Mouse (Mus musculus) embryo, embryonic 10 days (tissue): Measurements from ENCODE around the gene Adam17.
A peak's percentile ranks its signal among the peaks of the same experiment; 100 is the strongest.

Experiments used
- DNase-seq: peaks from one replicate; pipeline ENCODE4 v3.0.0-alpha.2; 2015; ENCODE audit warnings: low spot score

Gene Adam17

DNA sequence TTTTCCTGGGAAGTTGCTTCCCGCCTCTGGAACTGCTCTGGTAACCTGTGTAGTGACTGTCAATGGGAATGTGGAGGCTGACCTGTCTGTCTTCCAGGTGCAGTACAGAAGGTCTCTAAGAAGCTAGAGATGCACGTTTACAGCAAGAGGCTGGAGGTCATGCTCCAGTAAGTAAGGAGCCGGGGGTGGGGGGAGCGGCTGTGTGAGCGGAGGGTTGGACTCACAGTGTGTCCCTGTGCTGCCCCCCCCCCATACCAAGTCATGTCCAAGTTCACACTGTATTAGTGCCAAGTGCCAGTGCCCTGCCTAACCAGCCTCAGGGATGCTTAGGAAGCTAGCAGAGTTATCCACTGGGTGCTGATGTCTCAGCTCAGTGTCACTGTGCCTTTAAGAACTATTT, 61.2 kb downstream of the Adam17 start:
- no peak for DNase-seq

DNA sequence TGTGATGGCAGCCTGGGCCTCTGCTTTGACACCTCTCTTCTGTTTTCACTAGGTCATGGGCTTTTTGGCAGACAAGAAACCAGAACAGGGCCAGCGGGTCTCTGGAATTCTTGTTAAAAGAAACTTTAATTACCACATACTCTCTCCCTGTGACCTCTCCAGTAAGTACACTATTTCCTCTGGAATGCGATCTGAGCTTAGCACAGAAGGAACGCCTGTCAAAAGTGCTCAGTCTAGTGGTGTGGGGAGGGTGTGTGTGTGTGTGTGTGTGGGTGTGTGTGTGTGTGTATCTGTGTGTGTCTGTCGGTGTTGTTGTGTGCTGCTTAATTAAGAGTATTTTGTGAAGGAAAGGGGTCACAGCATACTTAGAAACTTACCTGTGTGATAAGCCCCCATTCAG, 66.7 kb downstream of the Adam17 start:
- DNase-seq = no peak

DNA sequence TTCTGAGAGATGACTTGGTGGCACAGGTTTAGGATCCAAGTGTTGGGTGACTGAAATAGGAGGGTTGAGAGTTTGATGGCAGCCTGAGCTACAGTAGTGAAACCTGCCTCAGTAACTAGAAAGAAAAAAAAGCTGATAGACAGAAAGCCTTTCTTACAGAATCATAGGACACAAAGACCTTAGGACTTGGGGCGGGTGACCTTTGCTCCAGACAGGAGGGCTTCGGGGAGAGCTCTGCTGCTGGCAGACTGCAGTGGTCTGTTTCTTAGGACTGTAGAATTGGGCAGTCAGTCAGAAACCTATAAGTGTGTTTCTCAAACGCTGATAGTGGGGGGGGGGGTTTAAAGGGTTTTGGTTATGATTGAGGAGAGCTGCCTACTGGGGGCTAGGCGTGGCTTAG, 67.7 kb downstream of the Adam17 start:
- no peak for DNase-seq

DNA sequence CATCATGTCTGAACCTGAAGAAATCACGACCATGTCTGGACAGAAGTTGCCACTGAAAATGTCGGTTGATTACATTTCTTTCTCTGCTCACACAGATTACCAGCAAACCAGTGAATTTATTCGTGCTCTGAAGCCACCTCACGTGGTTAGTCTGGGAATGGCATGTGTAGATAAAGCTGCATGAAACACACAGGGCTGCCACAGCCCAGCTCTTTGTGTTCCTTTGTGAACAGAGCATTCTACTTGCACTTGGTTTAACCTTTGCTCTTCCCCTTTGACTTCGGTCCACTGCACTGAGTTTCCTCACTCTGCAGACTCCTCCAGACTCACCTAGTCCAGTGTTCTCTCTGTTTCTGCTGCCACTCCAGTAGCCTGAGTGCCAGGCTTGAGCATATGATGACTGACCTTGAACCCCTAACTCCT, 71.1 kb downstream of the Adam17 start:
- DNase-seq = no peak

DNA sequence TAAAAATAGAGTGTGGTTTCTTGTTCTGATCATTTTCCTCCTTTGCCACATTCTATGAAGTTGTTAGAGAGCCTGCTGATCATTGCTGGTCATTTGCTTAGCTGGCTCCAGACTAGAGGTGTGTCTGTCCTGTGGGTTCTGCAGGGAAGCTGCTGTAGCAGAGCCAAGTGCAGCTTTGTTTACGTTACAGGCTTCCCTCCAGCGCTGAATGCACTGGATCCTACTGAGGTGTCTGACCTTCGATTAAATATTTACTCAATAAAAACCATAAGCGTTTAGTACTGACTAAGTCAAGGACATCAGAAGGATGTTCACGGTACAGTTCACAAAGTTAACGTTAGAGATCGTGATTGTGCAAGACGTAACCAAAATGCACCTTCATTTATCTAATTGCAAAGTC, 71.5 kb downstream of the Adam17 start:
- no peak for DNase-seq

DNA sequence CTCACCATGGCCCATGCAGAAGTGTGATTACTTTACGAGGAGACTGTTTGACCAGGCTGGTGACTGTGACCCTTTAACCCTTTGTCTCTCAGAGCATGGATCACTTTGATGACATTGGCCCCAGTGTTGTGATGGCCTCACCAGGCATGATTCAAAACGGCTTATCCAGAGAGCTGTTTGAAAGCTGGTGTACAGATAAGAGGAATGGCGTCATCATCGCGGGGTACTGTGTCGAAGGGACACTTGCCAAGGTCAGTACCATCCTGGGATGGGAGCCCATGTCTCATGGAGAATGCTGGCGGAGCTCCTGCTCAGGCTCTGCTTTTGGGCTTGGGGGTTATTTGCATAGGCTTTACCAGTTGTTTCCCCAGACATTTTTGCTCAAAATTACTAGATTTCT, 72.1 kb downstream of the Adam17 start:
- DNase-seq = no peak

DNA sequence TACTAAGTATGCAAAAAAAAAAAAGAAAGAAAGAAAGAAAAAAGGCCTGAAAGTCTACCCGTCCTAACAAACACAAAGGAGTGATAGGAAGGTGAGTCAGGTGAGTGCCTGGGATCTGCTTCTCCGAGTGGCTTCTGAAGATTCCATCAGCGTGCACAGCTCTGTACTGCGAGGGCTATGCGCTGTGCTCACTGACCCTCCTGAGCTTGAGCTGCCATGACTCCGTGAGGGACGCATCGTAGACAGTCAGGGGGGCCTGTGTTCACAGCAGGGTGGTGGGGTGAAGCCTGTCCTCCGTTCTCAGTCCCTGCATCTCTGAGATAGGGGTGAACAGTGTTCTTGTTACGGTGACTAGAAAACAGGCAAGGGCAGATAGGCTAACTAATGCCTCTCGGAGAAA, 74.6 kb downstream of the Adam17 start:
- no peak for DNase-seq

DNA sequence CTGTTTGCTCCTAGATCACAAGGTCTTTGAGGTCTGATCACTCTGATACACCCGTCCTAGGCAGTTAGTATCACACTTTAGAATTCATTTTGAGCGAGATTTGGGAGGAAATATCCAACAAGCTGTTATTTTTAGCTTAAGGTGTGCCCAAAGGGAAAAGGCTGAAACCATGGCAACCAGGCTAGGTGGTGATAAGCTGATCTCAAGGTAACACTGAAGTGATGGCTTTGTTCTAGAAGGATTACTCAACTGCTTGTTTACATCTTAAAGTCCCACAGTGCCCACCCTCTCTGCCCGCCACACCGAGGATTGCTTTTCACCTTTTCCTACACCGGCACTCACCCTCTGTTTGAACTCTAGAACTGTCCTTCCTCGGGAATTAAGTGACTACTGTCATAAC, 83.8 kb downstream of the Adam17 start:
- no peak for DNase-seq

DNA sequence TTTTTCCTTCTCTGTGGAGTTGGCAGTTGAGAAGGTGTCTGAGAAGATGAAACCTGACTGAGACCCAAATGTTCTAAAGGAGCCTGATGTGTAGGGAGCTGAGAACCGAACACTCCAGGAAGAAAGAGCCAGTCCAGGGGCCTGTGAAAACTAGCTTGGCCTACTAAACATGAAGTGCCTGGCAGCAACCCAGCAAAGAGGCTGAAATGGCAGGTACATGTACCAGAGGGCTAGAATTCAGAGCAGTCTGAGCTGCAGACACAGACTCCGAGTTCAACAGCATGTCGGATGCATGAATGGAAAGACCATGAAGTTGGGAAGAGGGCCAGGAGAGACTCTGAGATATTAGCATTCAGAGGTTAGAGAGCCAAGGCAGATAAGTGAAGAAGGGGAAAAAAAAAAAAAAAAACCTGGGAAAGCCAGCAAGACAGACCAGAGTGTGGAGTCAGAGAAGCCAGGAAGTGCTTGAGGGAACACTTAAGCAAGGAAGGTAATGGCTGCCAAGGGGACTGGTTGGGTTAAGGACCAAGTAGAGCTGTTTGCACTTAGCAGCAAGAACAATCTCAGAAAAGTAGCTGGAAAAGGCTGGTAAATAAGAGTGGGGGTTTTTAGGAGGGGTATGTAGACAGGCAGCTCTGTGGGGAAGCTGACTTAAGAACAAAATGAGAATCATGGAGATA, 84.6 kb downstream of the Adam17 start:
- no peak for DNase-seq

DNA sequence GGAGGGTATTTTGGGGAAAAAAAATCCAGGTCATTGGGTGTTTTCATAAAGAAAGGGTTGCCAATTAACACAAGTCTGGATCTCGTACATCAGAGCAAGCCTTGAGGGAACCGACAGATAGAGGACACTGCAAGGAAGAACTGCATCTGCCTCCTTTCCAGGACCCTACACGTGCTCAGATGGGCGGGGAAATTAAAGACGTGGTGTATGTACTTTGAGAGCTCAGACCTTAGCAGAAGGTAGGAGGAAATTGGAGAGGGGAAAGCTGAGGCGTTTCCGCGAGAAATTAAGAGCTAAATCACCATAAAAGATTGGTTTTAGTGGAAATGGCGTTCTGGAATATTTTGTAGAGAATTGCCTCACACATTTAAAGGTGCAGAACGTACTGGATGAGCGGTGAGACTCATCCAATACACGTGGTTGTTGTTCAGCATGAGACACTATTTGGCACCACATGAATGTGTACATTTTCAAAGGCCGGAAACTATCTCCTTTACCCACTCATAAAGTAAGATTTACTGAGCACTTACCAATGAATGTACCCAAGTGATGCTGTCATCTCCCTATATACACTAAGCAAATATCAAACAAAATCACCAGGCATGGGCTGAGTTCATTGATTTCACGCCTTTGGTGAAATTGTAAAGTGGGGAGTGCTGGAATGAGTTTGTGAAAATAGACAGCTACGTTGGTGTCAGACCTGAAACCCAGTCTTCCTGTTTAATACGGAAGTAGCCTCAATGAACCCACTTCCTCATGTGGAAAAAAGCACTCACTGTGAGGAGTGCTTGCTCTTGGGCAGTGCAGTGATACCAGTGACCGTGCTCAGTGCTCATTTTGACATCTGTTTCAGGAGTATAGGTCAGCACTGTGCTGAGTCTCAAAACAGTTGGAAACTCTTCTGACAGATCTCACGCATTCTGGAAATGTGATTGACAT, 86.5 kb downstream of the Adam17 start:
- peak; percentile 15 for DNase-seq

DNA sequence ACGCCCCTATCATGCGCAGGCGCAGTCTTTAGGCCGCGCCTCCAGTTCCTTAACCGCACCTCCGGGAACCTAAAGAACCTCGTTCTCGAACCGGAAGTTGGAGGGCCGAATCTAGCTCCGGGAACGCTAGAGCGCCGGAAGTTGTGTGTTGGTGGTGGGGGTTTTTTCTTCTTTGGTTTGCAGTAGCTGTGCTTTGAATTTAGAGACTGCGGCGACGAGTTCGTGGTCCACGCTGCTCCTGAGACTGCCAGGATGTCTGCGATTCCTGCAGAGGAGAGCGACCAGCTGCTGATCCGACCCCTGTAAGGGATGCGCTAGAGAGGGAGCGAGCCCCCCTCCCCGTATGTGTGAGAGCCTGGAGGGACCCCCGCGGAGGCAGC, 87.2 kb downstream of the Adam17 start, which contains the start of gene Itgb1bp1:
TSS of gene Itgb1bp1 (minus strand) at position 42 of the 380 bp plus-strand sequence.
- peak; percentile 99 for DNase-seq

DNA sequence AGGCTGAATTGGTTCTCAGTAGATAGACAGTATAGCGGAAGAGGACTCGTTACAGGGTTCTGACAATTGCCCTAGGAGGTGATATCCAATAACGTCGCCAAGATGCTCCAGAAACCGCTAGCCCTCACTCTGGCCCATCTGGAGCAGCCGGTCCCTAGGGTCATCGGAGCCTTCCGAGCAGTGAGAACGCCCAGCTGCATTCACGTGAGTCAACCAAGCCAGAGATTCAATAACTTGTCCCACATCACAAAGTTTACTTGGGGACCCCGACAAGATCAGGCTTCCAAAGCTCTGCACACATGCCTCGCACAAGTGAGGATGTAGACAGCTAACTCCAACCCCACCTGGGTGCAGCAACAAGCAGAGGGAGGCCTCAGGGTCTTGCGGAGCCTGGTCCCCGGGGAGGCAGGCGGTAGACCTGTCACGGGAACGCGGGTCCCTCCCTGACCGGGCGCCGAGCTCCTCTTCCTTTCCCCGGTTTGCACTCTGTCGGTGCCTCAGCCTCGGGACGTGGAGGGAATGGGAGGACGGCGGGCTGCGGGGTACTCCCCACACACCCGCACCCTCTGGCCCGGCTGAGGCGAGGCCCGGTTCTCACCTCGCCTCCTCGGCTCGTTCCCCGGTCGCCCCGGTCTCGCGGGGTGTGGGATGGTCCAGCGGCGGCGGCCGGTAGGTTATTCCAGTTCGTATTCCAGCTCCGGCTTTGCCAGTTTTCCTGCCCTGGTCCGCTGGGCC, 87.8 kb downstream of the Adam17 start:
- DNase-seq = peak; percentile 67

DNA sequence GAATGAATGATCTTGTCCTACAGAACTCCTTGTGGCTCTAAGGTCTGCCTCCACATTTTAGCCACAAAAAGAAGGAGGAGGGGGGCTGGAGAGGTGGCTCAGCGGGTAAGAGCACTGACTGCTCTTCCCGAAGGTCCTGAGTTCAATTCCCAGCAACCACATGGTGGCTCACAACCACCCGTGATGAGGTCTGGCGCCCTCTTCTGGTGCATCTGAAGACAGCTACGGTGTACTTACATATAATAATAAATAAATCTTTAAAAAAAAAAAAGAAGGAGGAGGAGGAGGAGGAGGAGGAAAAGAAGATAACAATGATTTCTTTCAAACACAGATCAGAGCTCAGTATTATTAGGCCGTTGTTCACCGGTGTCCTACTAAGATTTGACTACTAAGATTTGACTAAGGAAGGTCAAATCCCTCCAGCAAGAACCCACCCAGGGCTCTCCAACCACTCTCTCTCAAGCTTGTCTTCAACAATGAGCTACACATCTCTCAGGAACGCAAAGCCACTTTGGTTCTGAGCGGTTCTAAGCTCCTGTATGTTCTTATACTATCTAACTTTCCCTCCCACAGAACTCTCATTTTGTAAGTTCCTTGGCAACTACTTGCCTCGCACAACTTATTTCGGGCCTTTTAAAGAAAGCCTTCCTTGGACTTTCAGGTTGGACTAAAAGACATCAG, 88.5 kb downstream of the Adam17 start, which contains the start of gene Cpsf3:
TSS of gene Cpsf3 (plus strand) at position 631 of the 681 bp plus-strand sequence.
- no peak for DNase-seq

DNA sequence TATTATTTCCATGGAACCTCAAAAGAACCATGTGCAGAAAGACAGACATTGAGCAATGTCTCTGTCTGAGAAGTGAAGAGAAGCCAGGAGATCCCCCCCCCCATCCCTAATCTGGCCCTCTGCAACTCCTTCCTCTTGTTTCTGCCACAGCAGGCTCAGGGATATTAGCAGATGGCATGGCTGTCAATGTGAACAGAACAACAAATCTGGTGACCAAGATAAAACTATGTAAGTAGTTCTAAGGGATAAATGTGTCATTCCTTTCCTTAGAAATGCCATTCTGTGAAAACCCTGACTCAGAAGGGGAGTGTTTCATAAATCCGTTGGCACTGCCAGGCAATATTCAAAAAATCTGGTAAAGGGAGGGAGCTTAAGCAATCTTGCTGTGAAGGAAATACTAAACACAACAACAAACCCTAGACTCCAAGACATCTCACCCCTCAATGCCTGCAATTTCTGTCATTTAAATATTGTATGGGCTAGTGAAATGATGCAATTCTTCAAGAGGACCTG, 96.0 kb downstream of the Adam17 start:
- DNase-seq = no peak

DNA sequence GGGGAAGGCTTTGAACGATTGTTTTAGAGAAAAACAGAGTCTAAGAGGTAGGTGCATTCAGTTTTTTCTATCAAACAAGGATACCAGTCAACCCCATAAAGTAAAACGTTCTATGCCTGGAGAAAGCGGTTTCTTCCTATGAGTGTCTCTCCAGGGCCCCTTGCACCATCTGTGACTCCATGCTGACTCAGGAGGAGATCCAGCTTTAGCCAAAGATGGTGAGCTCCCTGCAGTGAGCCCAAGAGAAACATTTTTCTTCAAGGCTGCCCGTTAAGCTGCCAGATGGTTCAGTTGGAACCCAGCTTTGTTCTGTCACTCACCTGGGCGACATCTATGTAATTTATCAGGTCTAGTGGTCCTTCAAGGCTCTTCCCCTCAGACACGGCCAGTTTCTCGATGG, 99.0 kb downstream of the Adam17 start:
- no peak for DNase-seq
